Mouse (Mus musculus) frontal cortex, adult 2 months (tissue): Measurements from ENCODE around the gene Grasp. TPM values are rescaled to one million over a fixed set of nuclear protein-coding genes. Genes with fewer than 3 reads are reported as not detected.

ENCODE experiments used
- DNase-seq, 2 experiments: peaks; one replicate each; pipeline ENCODE4 v3.0.0; 2022; ENCODE audit warnings: low spot score in 1 of 2; ENCODE audit errors: extremely low spot score in 1 of 2
- polyA plus RNA-seq: library from polyadenylated mRNA; depleted of rRNA; stranded (reverse); fragments of >200 nt; gene quantifications from 2 replicates; pipeline ENCODE4 v1.2.3, GENCODE M21; 2012

Grasp gene
- polyA plus RNA-seq, 1 experiment: 43.9 TPM

- no peak for DNase-seq
Measured at GRCm38 (mm10) chr15:101223596-101223995, 392 bp upstream of the Grasp start.

- DNase-seq: no peak
Measured at GRCm38 (mm10) chr15:101224977-101225376, 989 bp downstream of the Grasp start.

- DNase-seq: no peak
Measured at GRCm38 (mm10) chr15:101227971-101228370, 4.0 kb downstream of the Grasp start.

GRCm38 (mm10) chr15:101228866-101229590 lies 5.0 kb downstream of the Grasp start:
- no peak for DNase-seq

GRCm38 (mm10) chr15:101230503-101230902 lies 6.5 kb downstream of the Grasp start:
- no peak for DNase-seq

GRCm38 (mm10) chr15:101230995-101231647 lies 7.1 kb downstream of the Grasp start:
- DNase-seq: no peak

- DNase-seq: no peak
Measured at GRCm38 (mm10) chr15:101231648-101232180, 7.7 kb downstream of the Grasp start.

GRCm38 (mm10) chr15:101232607-101233006 lies 8.6 kb downstream of the Grasp start:
- no peak for DNase-seq

- DNase-seq: no peak
Measured at GRCm38 (mm10) chr15:101233183-101233582, 9.2 kb downstream of the Grasp start.

GRCm38 (mm10) chr15:101233641-101234275 lies 9.8 kb downstream of the Grasp start:
- DNase-seq: no peak

GRCm38 (mm10) chr15:101234611-101235341 lies 10.8 kb downstream of the Grasp start:
- no peak for DNase-seq

- no peak for DNase-seq
Measured at GRCm38 (mm10) chr15:101235342-101235698, 11.3 kb downstream of the Grasp start.

- peak; percentile 73 to 83 for DNase-seq
Measured at GRCm38 (mm10) chr15:101235728-101236327, 11.8 kb downstream of the Grasp start.

- no peak for DNase-seq
Measured at GRCm38 (mm10) chr15:101236878-101237277, 12.9 kb downstream of the Grasp start.

GRCm38 (mm10) chr15:101238885-101239511 lies 15.0 kb downstream of the Grasp start:
- DNase-seq: peak; percentile 76 to 88

GRCm38 (mm10) chr15:101239821-101240220 lies 15.8 kb downstream of the Grasp start:
- no peak for DNase-seq

GRCm38 (mm10) chr15:101240799-101241204 lies 16.8 kb downstream of the Grasp start:
- peak; percentile 90 to 99 for DNase-seq

GRCm38 (mm10) chr15:101241236-101241635 lies 17.2 kb downstream of the Grasp start:
- no peak for DNase-seq

- DNase-seq: no peak
Measured at GRCm38 (mm10) chr15:101241853-101242252, 17.9 kb downstream of the Grasp start.

- no peak for DNase-seq
Measured at GRCm38 (mm10) chr15:101242645-101243044, 18.7 kb downstream of the Grasp start.
